Mouse (Mus musculus) midbrain, embryonic 11.5 days (tissue): ENCODE measurements around the gene Mxd4. TPM values are rescaled to one million over a fixed set of nuclear protein-coding genes. Genes with fewer than 3 reads are reported as not detected.

Experiments used
- polyA plus RNA-seq: library from polyadenylated mRNA; unstranded; fragments of >200 nt; fragmentation: Nextera tagmentation; extraction: Ambion mirVana; gene quantifications from 2 replicates; pipeline ENCODE4 v1.2.1, GENCODE M21; 2014

Mxd4 gene
- polyA plus RNA-seq, 1 experiment from 2014 or later, result 19.3 TPM

Other genes with a start within 250 kb of the Mxd4 start
- 231 and 252 TPM in 2 replicates for gene Gm1673, start 204.3 kb downstream of the Mxd4 start, polyA plus RNA-seq
- gene Nat8l, start 191.7 kb downstream of the Mxd4 start, polyA plus RNA-seq, result 1.0 and 1.6 TPM in 2 replicates
- gene Poln, start 18.3 kb downstream of the Mxd4 start, polyA plus RNA-seq, result 0.40 and 1.5 TPM in 2 replicates
- gene Haus3, start 18.2 kb downstream of the Mxd4 start, polyA plus RNA-seq, result 47.7 and 48.1 TPM in 2 replicates
- gene Zfyve28, start 100.7 kb upstream of the Mxd4 start, polyA plus RNA-seq, result 0.75 and 1.0 TPM in 2 replicates
- gene Cfap99, start 100.9 kb upstream of the Mxd4 start, polyA plus RNA-seq, result 0.16 TPM in 1 of 2 replicates, not detected in the other
- 190 and 205 TPM in 2 replicates for gene Rnf4, start 148.6 kb upstream of the Mxd4 start, polyA plus RNA-seq
- gene Fam193a, start 182.2 kb upstream of the Mxd4 start, polyA plus RNA-seq, result 14.4 and 15.3 TPM in 2 replicates